Mouse (Mus musculus): ENCODE data around the gene Galnt18. TPM values are rescaled to one million over a fixed set of nuclear protein-coding genes. Genes with fewer than 3 reads are reported as not detected.

The Galnt18 gene
- polyA plus RNA-seq, 1 experiment from 2014 or later, result 13.6 TPM

DNA sequence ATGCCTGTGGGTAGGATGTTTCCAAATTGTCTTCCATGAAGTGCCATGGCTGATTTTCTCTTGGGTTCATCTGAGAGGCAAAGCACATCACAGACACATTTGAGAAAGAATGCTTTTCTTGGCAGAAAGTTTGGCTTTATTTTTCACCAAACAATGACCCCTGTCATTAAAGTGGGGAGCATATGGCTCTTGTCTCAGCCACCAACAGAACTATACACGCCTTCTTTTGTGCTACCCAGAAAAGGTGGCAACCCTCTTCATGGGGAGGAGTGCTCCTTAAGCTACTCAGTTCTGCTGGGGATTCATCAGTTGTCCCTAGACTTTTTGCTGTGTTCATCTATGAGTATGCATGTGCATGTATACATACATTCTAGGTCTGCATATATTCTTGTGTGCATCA is 327.8 kb downstream of the Galnt18 start:
- ATAC-seq (ENCODE audit: insufficient number of reproducible peaks, insufficient read depth, low FRiP score, low read depth), result no peak

DNA sequence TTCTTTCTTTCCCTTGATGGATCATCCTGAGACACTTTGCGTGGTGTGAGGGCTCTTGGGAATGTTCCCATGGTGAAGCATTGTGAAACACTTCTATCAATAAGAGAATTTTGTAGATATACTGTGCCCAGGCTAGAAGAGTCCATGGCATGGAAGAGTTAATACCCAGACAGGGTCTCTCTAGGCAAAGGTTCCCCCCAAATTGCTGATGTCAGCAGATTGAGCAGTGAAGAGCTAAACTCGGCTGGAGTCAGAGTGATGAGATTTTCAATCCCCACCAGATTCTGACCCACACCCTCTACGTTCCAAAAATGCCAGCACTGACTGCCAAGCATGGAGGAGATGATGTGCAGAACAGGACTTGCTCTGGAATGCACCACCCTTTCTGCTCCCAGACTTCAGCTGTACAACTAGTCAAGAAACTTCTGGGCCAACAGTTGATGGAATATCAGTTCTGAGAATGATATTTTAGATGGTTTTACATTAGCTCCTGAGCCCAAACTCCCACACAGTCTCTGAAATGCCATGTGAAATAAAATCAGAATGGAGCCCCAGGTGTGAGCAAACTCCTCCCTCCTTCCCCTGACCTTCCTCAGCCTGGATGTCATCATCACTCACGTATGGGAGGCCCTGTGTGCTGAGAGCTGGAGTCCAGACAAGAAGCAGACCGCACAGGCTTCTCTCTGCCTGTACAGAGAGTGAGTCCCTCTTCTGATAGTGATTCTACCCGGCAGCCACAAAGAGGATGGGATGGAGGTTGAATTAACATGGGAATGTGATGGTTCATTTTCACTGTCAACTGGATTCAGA is 329.3 kb downstream of the Galnt18 start:
- peak overlapping the region; percentile 2 to 31; a peak in 3 of 4 replicates for H3K27ac ChIP-seq (replicated peaks in 1 of 2; ENCODE audit: control insufficient read depth in 1 of 2, insufficient read depth in 1 of 2, low read depth in 2 of 2, low read length in 2 of 2)
- ATAC-seq (ENCODE audit: insufficient number of reproducible peaks, insufficient read depth, low FRiP score, low read depth), result peak; percentile 66; the same call in 1 of the 2 replicates
- 34% methylated on average over 6 of the region's 6 CpGs for WGBS

More for the DNA sequence above, 327.8 kb downstream of the Galnt18 start:
- Histone ChIP-seq H3K27me3 (ENCODE audit: control insufficient read depth, insufficient read depth, low read length) (no peaks in the 10 kb centered on the region), H3K27ac (replicated peaks in 1 of 2; ENCODE audit: control insufficient read depth in 1 of 2, insufficient read depth in 1 of 2, low read depth in 2 of 2, low read length in 2 of 2) (no peak overlapping the region), H3K4me3 (ENCODE audit: control insufficient read depth in 1 of 2, insufficient read depth in 1 of 2, low read depth in 1 of 2, low read length in 2 of 2) (no peak overlapping the region), H3K36me3 (ENCODE audit: control insufficient read depth, insufficient read depth, low read length) (no peaks in the 10 kb centered on the region), H3K9ac (ENCODE audit: low read length) (no peak overlapping the region), H3K4me1 (ENCODE audit: control insufficient read depth in 2 of 2, insufficient read depth in 2 of 2, low read length in 2 of 2) (peaks cover 14% of the 10 kb centered on the region in 2 experiments), H3K9me3 (ENCODE audit: control insufficient read depth, low read length) (0 out of 2 replicates have a peak, but pooled peaks cover 6% of the 10 kb centered on the region), H3K4me2 (ENCODE audit: low read length) (no peak overlapping the region)
- 63% methylated on average over 1 of the region's 1 CpGs for WGBS

DNA sequence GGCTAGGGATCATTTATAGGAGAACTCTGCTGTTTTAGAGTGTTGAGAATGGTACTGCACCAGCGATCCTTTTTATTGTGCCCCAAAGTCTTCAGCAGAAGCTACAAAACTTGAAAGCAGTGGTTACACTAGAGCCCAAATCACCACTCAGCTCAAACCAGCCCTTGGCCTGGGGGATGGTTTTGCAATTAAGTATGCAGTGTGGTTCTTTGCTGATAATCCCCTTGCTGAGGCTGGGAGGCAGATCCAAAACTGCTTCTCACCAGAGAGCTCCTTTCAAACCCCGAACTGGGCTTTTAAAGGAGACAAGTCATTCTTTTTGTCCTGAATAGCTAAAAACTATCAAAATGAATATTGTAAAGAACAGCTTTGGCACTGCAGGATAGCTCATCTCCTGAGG is 346.6 kb downstream of the Galnt18 start:
- Histone ChIP-seq H3K4me2 (ENCODE audit: low read length) (no peak overlapping the region), H3K27ac (replicated peaks in 1 of 2; ENCODE audit: control insufficient read depth in 1 of 2, insufficient read depth in 1 of 2, low read depth in 2 of 2, low read length in 2 of 2) (no peak overlapping the region), H3K4me3 (ENCODE audit: control insufficient read depth in 1 of 2, insufficient read depth in 1 of 2, low read depth in 1 of 2, low read length in 2 of 2) (no peak overlapping the region), H3K36me3 (ENCODE audit: control insufficient read depth, insufficient read depth, low read length) (no peaks in the 10 kb centered on the region), H3K9ac (ENCODE audit: low read length) (no peak overlapping the region), H3K27me3 (ENCODE audit: control insufficient read depth, insufficient read depth, low read length) (no peaks in the 10 kb centered on the region), H3K9me3 (ENCODE audit: control insufficient read depth, low read length) (no peaks in the 10 kb centered on the region), H3K4me1 (ENCODE audit: control insufficient read depth in 2 of 2, insufficient read depth in 2 of 2, low read length in 2 of 2) (peaks cover 5 to 15% of the 10 kb centered on the region in 2 experiments)
- ATAC-seq (ENCODE audit: insufficient number of reproducible peaks, insufficient read depth, low FRiP score, low read depth), result no peak
- 44% methylated on average over 2 of the region's 2 CpGs for WGBS

More for the DNA sequence above, 329.3 kb downstream of the Galnt18 start:
- Histone ChIP-seq H3K4me3 (ENCODE audit: control insufficient read depth in 1 of 2, insufficient read depth in 1 of 2, low read depth in 1 of 2, low read length in 2 of 2) (no peak overlapping the region), H3K4me2 (ENCODE audit: low read length) (no peak overlapping the region), H3K9ac (ENCODE audit: low read length) (no peak overlapping the region), H3K9me3 (ENCODE audit: control insufficient read depth, low read length) (0 out of 2 replicates have a peak, but pooled peaks cover 6% of the 10 kb centered on the region), H3K36me3 (ENCODE audit: control insufficient read depth, insufficient read depth, low read length) (no peaks in the 10 kb centered on the region), H3K27me3 (ENCODE audit: control insufficient read depth, insufficient read depth, low read length) (no peaks in the 10 kb centered on the region), H3K4me1 (ENCODE audit: control insufficient read depth in 2 of 2, insufficient read depth in 2 of 2, low read length in 2 of 2) (peaks cover 14% of the 10 kb centered on the region in 2 experiments)

DNA sequence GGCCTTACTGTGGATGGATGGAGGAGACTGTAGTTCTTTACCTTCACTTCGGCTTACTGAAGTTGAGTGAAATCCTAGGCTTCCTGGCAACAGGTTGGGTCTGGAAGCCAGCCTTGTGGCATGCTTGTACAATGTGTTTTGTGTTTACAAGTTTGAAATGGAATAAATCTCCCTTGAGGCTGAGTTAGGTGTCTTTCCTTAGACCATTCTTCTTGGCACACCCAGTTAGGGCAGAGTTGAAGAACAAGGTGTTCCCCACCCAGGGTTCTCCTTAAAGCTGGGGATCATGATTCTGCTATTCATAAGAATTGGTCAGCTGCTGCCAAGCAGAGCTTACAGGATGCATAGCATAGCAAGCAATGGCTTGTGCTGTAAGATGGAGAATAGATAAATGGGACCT is 352.4 kb downstream of the Galnt18 start:
- H3K4me3 ChIP-seq (ENCODE audit: control insufficient read depth in 1 of 2, insufficient read depth in 1 of 2, low read depth in 1 of 2, low read length in 2 of 2), result no peak overlapping the region
- H3K27me3 ChIP-seq (ENCODE audit: control insufficient read depth, insufficient read depth, low read length), result no peaks in the 10 kb centered on the region
- WGBS, result 65% methylated on average over 1 of the region's 1 CpGs
- H3K4me2 ChIP-seq (ENCODE audit: low read length), result no peak overlapping the region
- no peaks in the 10 kb centered on the region for H3K9me3 ChIP-seq (ENCODE audit: control insufficient read depth, low read length)
- H3K9ac ChIP-seq (ENCODE audit: low read length), result no peak overlapping the region
- H3K27ac ChIP-seq (replicated peaks in 1 of 2; ENCODE audit: control insufficient read depth in 1 of 2, insufficient read depth in 1 of 2, low read depth in 2 of 2, low read length in 2 of 2), result no peak overlapping the region
- ATAC-seq (ENCODE audit: insufficient number of reproducible peaks, insufficient read depth, low FRiP score, low read depth), result no peak
- H3K4me1 ChIP-seq (ENCODE audit: control insufficient read depth in 2 of 2, insufficient read depth in 2 of 2, low read length in 2 of 2), result no peaks in the 10 kb centered on the region
- no peaks in the 10 kb centered on the region for H3K36me3 ChIP-seq (ENCODE audit: control insufficient read depth, insufficient read depth, low read length)

Small RNA genes within 50 kb of the gene (microRNA-seq; reads per million reads assigned to microRNA genes)
- gene Gm25787, result not detected

Other genes with a start within 250 kb of the Galnt18 start
- 77.7 and 79.5 TPM in 2 replicates for gene Usp47, start 243.5 kb upstream of the Galnt18 start, polyA plus RNA-seq (2014; fragmentation: Nextera tagmentation; extraction: Ambion mirVana)